In genomic region chr5:44400573-44401332, GRCm38 (mm10) we compare ENCODE assay signal across 22 mouse cellular contexts.
A peak's percentile ranks its signal among the peaks of the same experiment; 100 is the strongest.
DNase-seq lines count a peak whose midpoint lies in the region; ATAC-seq lines count a peak whose summit lies in the region.
"Had no signal": no experiment of that assay in that cellular context is flagged by ENCODE, and none has a peak within 500 bp of the region (broad histone marks: within the 10 kb centered on the region; RNA-seq: fewer than 3 reads in every experiment).

No protein-coding gene starts in this region.

- H3K4me2 ChIP-seq in forebrain, embryonic 12.5 days, result no peak overlapping the region
- no peak overlapping the region for H3K4me2 ChIP-seq in forebrain, embryonic 16.5 days (ENCODE audit: low read length)
- H3K4me2 ChIP-seq: embryonic facial prominence, embryonic 12.5 days; heart, embryonic 11.5 days; heart, embryonic 15.5 days; hindbrain, embryonic 14.5 days; intestine, embryonic 15.5 days had no signal

- H3K36me3 ChIP-seq in forebrain, embryonic 12.5 days (replicated peaks), result no peaks in the 10 kb centered on the region
- H3K36me3 ChIP-seq in forebrain, embryonic 10.5 days (replicated peaks), result no peaks in the 10 kb centered on the region
- H3K36me3 ChIP-seq in forebrain, embryonic 16.5 days (ENCODE audit: control insufficient read depth, insufficient read depth), result no peaks in the 10 kb centered on the region
- H3K36me3 ChIP-seq: embryonic facial prominence, embryonic 12.5 days; heart, embryonic 15.5 days; hindbrain, embryonic 10.5 days; intestine, embryonic 15.5 days had no signal

- 76% methylated on average over 8 of the region's 8 CpGs for WGBS in forebrain, embryonic 12.5 days
- 86% methylated on average over 8 of the region's 8 CpGs for WGBS in forebrain, embryonic 10.5 days
- WGBS in forebrain, embryonic 16.5 days, result 60% methylated on average over 8 of the region's 8 CpGs

- ATAC-seq in forebrain, embryonic 12.5 days (ENCODE audit: low FRiP score), result 0 out of 2 replicates have a peak, but pooled peaks have one; percentile 17
- ATAC-seq in forebrain, embryonic 16.5 days, result peak; percentile 75
- ATAC-seq in frontal cortex, adult (ENCODE audit: low TSS enrichment), result no peak
- ATAC-seq: activated CD4-positive, CD25-positive, alpha-beta regulatory T cell, adult 4 months; CD4-positive, CD25-positive, alpha-beta regulatory T cell, adult 4 months; intestine, embryonic 15.5 days; Patski had no signal

- no peaks in the 10 kb centered on the region for H3K27me3 ChIP-seq in forebrain, embryonic 12.5 days
- no peaks in the 10 kb centered on the region for H3K27me3 ChIP-seq in forebrain, embryonic 10.5 days (ENCODE audit: poor library complexity, severe bottlenecking)
- H3K27me3 ChIP-seq in forebrain, embryonic 16.5 days (replicated peaks; ENCODE audit: control insufficient read depth, insufficient read depth, low read length), result no peaks in the 10 kb centered on the region
- H3K27me3 ChIP-seq: embryonic facial prominence, embryonic 12.5 days; heart, embryonic 15.5 days; intestine, embryonic 15.5 days had no signal

- no peak overlapping the region for H3K27ac ChIP-seq in forebrain, embryonic 12.5 days
- no peak overlapping the region for H3K27ac ChIP-seq in forebrain, embryonic 10.5 days
- no peak overlapping the region for H3K27ac ChIP-seq in forebrain, embryonic 16.5 days (ENCODE audit: low read length)
- H3K27ac ChIP-seq: embryonic facial prominence, embryonic 12.5 days; heart, adult 2 months; heart, embryonic 15.5 days; hindbrain, embryonic 10.5 days; hindbrain, embryonic 14.5 days; intestine, embryonic 15.5 days had no signal

- no peak overlapping the region for H3K4me3 ChIP-seq in forebrain, embryonic 12.5 days (replicated peaks)
- H3K4me3 ChIP-seq in forebrain, embryonic 10.5 days, result no peak overlapping the region
- H3K4me3 ChIP-seq in forebrain, embryonic 16.5 days (replicated peaks; ENCODE audit: low read length), result no peak overlapping the region
- H3K4me3 ChIP-seq: embryonic facial prominence, embryonic 12.5 days; heart, adult 2 months; heart, embryonic 15.5 days; hindbrain, embryonic 10.5 days; intestine, embryonic 15.5 days had no signal

- intact Hi-C loops in heart, postnatal 10 days (cut with DNase I), result no loop called here

- no peaks in the 10 kb centered on the region for H3K4me1 ChIP-seq in forebrain, embryonic 12.5 days
- H3K4me1 ChIP-seq in forebrain, embryonic 10.5 days, result no peaks in the 10 kb centered on the region
- no peaks in the 10 kb centered on the region for H3K4me1 ChIP-seq in forebrain, embryonic 16.5 days (replicated peaks; ENCODE audit: control insufficient read depth, insufficient read depth, low read length)
- H3K4me1 ChIP-seq: embryonic facial prominence, embryonic 12.5 days; heart, embryonic 15.5 days; hindbrain, embryonic 10.5 days; intestine, embryonic 15.5 days had no signal

- no peaks in the 10 kb centered on the region for H3K9me3 ChIP-seq in forebrain, embryonic 12.5 days
- no peaks in the 10 kb centered on the region for H3K9me3 ChIP-seq in forebrain, embryonic 10.5 days
- H3K9me3 ChIP-seq in forebrain, embryonic 16.5 days (ENCODE audit: control insufficient read depth, low read length), result peaks cover 2% of the 10 kb centered on the region; the same call in 1 of the 2 replicates
- H3K9me3 ChIP-seq: embryonic facial prominence, embryonic 12.5 days; heart, embryonic 15.5 days; hindbrain, embryonic 10.5 days; intestine, embryonic 15.5 days had no signal

- DNase-seq in forebrain, embryonic 10.5 days (ENCODE audit: extremely low spot score, low spot score), result no peak
- DNase-seq in retina, postnatal 1 day, result peak; percentile 10
- no peak for DNase-seq in retina, embryonic 14.5 days (ENCODE audit: low spot score)
- no peak for DNase-seq in heart, postnatal 10 days
- DNase-seq: adrenal gland, postnatal 14 days; B cell, adult 2 months; cerebellum, adult 2 months; gastrocnemius, postnatal 14 days; heart, adult 2 months; kidney, adult 18-20 months had no signal

- no peak overlapping the region for H3K9ac ChIP-seq in forebrain, embryonic 12.5 days
- H3K9ac ChIP-seq in forebrain, embryonic 16.5 days (replicated peaks; ENCODE audit: low read depth, low read length), result no peak overlapping the region
- H3K9ac ChIP-seq: embryonic facial prominence, embryonic 12.5 days; heart, embryonic 15.5 days; hindbrain, embryonic 14.5 days; intestine, embryonic 15.5 days had no signal
